In the genomic region with DNA sequence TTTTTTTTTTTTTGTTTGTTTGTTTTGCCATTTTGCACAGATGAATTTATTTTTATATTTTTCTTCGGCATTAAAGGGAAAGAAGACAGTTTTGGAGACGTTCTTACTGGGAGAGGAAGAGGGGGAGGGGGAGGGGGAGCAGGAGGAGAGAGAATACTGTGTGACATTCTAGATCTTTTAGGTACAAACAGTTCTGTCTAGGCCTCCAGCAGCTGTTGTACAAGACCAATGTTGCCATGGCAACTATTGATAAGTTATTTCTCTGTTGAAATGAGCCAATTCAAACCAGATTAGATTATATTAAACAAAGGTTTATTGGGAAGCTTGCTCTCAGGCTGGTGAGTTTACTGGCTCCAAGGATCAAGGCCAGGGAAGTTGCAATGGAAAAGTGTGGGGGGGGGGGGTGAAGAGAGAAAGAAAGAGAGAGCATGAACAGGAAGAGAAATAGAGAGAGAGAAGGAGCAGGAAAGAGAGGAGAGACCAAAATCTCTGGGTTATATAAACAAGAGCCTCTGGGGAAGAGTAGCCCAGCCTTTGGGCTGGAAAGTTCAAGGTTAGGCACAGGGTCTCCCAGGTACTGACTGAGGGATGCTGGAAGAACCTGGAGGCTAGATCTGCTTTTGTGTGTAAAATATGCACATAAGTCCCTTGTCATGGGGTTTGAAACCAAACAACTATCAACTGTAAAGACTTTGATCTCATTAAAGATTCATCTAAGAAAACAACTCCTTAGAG, we compare ENCODE assay signal across 13 mouse cellular contexts.
DNase-seq lines count a peak whose midpoint lies in the region; ATAC-seq and TF ChIP-seq lines count a peak whose summit lies in the region.
"Had no signal": no experiment of that assay in that cellular context is flagged by ENCODE, and none has a peak within 500 bp of the region (broad histone marks: within the 10 kb centered on the region; RNA-seq: fewer than 3 reads in every experiment).

No protein-coding gene starts in this region.

- DNase-seq in embryo, embryonic 10 days (ENCODE audit: low spot score) = peak; percentile 27
- no peak for DNase-seq in embryo, embryonic 9.5 days (ENCODE audit: extremely low spot score)
- DNase-seq in liver, adult 2 months (ENCODE audit: extremely low read depth, low read depth, low spot score) = peak; percentile 4
- DNase-seq in liver, embryonic 11.5 days (ENCODE audit: low spot score) = no peak
- peak; percentile 13 for DNase-seq in forebrain, postnatal 0 days
- DNase-seq in adrenal gland, postnatal 36 days = no peak
- no peak for DNase-seq in right cerebral cortex, postnatal 36 days (ENCODE audit: low spot score in 2 of 2)
- DNase-seq: cerebellum, adult 9-11 months; kidney, adult 18-20 months; left cerebral cortex, postnatal 4 days; thymus, postnatal 14 days had no signal

- no peak overlapping the region for H3K9ac ChIP-seq in liver, adult 2 months (ENCODE audit: low read depth, low read length)
- no peak overlapping the region for H3K9ac ChIP-seq in liver, embryonic 11.5 days (ENCODE audit: low read depth, low read length)
- no peak overlapping the region for H3K9ac ChIP-seq in forebrain, postnatal 0 days
- no peak overlapping the region for H3K9ac ChIP-seq in stomach, embryonic 15.5 days
- H3K9ac ChIP-seq: liver, embryonic 15.5 days had no signal

- 34% methylated on average over 2 of the region's 2 CpGs for WGBS in liver, adult 2 months
- WGBS in liver, embryonic 11.5 days = 37% methylated on average over 2 of the region's 2 CpGs
- WGBS in forebrain, postnatal 0 days = 10% methylated on average over 2 of the region's 2 CpGs
- 33% methylated on average over 2 of the region's 2 CpGs for WGBS in stomach, embryonic 15.5 days

- no peak for ATAC-seq in liver, embryonic 11.5 days (replicated peaks; ENCODE audit: low FRiP score)
- ATAC-seq in forebrain, postnatal 0 days = peak; percentile 69
- peak; percentile 58; the same call in 1 of the 2 replicates for ATAC-seq in stomach, embryonic 15.5 days (ENCODE audit: insufficient read depth, low FRiP score, low read depth)

- H3K4me2 ChIP-seq in liver, embryonic 11.5 days = no peak overlapping the region
- no peak overlapping the region for H3K4me2 ChIP-seq in forebrain, postnatal 0 days (ENCODE audit: low read depth)
- no peak overlapping the region for H3K4me2 ChIP-seq in stomach, embryonic 15.5 days
- H3K4me2 ChIP-seq: liver, embryonic 15.5 days had no signal

- no peak for TF ChIP-seq POLR2A in liver, adult 2 months (IDR thresholded peaks at IDR 0.05; ENCODE audit: extremely low read depth, insufficient read depth, low read length)

- no peaks in the 10 kb centered on the region for H3K9me3 ChIP-seq in liver, embryonic 11.5 days (ENCODE audit: control insufficient read depth, low read length)
- no peaks in the 10 kb centered on the region for H3K9me3 ChIP-seq in forebrain, postnatal 0 days (ENCODE audit: low read length)
- H3K9me3 ChIP-seq in stomach, embryonic 15.5 days = no peaks in the 10 kb centered on the region
- H3K9me3 ChIP-seq: liver, embryonic 15.5 days had no signal

- no peaks in the 10 kb centered on the region for H3K27me3 ChIP-seq in liver, adult 2 months (ENCODE audit: control insufficient read depth, insufficient read depth, low read length)
- no peaks in the 10 kb centered on the region for H3K27me3 ChIP-seq in liver, embryonic 11.5 days (replicated peaks; ENCODE audit: control insufficient read depth, insufficient read depth, low read length)
- no peaks in the 10 kb centered on the region for H3K27me3 ChIP-seq in forebrain, postnatal 0 days (ENCODE audit: insufficient read depth, low read length)
- no peaks in the 10 kb centered on the region for H3K27me3 ChIP-seq in stomach, embryonic 15.5 days (replicated peaks)
- H3K27me3 ChIP-seq: liver, embryonic 15.5 days had no signal

- H3K4me1 ChIP-seq in liver, adult 2 months (ENCODE audit: control insufficient read depth, insufficient read depth, low read length) = no peaks in the 10 kb centered on the region
- H3K4me1 ChIP-seq in liver, embryonic 11.5 days (replicated peaks; ENCODE audit: control insufficient read depth, insufficient read depth, low read length) = no peaks in the 10 kb centered on the region
- H3K4me1 ChIP-seq in forebrain, postnatal 0 days (ENCODE audit: insufficient read depth) = no peaks in the 10 kb centered on the region
- H3K4me1 ChIP-seq in stomach, embryonic 15.5 days = no peaks in the 10 kb centered on the region
- H3K4me1 ChIP-seq: liver, embryonic 15.5 days had no signal

- no peaks in the 10 kb centered on the region for H3K79me2 ChIP-seq in liver, adult 2 months (ENCODE audit: control insufficient read depth, insufficient read depth, low read length)

- no peak for TF ChIP-seq CTCF in liver, adult 2 months (IDR thresholded peaks at IDR 0.05; ENCODE audit: low read depth, low read length)
- no peak for TF ChIP-seq CTCF in forebrain, postnatal 0 days (IDR thresholded peaks at IDR 0.05; ENCODE audit: low read depth)

- H3K27ac ChIP-seq in liver, adult 2 months (replicated peaks; ENCODE audit: insufficient read depth, low read depth, low read length) = no peak overlapping the region
- H3K27ac ChIP-seq in liver, embryonic 11.5 days (ENCODE audit: low read depth, low read length) = no peak overlapping the region
- no peak overlapping the region for H3K27ac ChIP-seq in forebrain, postnatal 0 days (ENCODE audit: low read depth, low read length)
- H3K27ac ChIP-seq in stomach, embryonic 15.5 days = no peak overlapping the region
- H3K27ac ChIP-seq: liver, embryonic 15.5 days had no signal

- no peaks in the 10 kb centered on the region for H3K36me3 ChIP-seq in liver, adult 2 months (ENCODE audit: control insufficient read depth, insufficient read depth, low read length)
- no peaks in the 10 kb centered on the region for H3K36me3 ChIP-seq in liver, embryonic 11.5 days (ENCODE audit: control insufficient read depth, insufficient read depth, low read length)
- H3K36me3 ChIP-seq in forebrain, postnatal 0 days (ENCODE audit: insufficient read depth) = no peaks in the 10 kb centered on the region
- no peaks in the 10 kb centered on the region for H3K36me3 ChIP-seq in stomach, embryonic 15.5 days
- H3K36me3 ChIP-seq: liver, embryonic 15.5 days had no signal

- H3K4me3 ChIP-seq in liver, adult 2 months (ENCODE audit: insufficient read depth, low read depth, low read length) = no peak overlapping the region
- H3K4me3 ChIP-seq in liver, embryonic 11.5 days (ENCODE audit: low read depth, low read length) = no peak overlapping the region
- no peak overlapping the region for H3K4me3 ChIP-seq in forebrain, postnatal 0 days (ENCODE audit: low read depth, low read length)
- H3K4me3 ChIP-seq in stomach, embryonic 15.5 days (replicated peaks) = no peak overlapping the region
- H3K4me3 ChIP-seq: liver, embryonic 15.5 days had no signal

Comparison
In these comparisons a context has a peak if more than half of its experiments do, and no peak if none do; other contexts are left out.
1. DNase-seq: peak in embryo, embryonic 10 days (single experiment), liver, adult 2 months (single experiment) and forebrain, postnatal 0 days (single experiment); none in embryo, embryonic 9.5 days (single experiment), liver, embryonic 11.5 days (single experiment), adrenal gland, postnatal 36 days (0 of 2) and right cerebral cortex, postnatal 36 days (0 of 2).